Mouse (Mus musculus) central nervous system, embryonic 11.5 days (tissue): ENCODE measurements around the gene Vmn1r224. TPM values are rescaled to one million over a fixed set of nuclear protein-coding genes. Genes with fewer than 3 reads are reported as not detected.

ENCODE experiments used
- polyA plus RNA-seq: library from polyadenylated mRNA; depleted of rRNA; stranded (reverse); fragments of >200 nt; gene quantifications from 2 replicates; pipeline ENCODE4 v1.2.3, GENCODE M21; 2012; rRNA removed

Gene Vmn1r224
- polyA plus RNA-seq, result not detected in 2 replicates

DNA sequence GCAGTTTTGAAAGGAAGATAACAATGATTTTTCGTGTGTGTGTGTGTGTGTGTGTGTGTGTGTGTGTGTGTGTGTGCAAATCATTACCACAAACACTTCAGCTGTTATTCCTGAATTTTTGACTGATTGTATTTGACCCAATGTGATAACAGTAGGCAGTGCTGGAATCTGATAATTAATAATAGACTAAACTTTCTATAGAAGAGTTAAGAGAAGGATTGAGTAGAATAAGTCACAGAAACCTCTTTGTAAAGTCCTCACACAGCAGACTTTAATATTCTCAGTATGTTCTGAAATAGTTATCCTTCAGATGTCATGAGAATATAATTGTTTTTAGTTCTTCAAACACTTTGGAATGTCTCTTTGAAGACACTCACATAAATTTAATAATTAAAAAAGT is at the start of gene Vmn1r224:
Gene Vmn1r224 (plus strand): TSS at position 301 of the 400 bp plus-strand sequence.

Other genes with a start within 250 kb of the Vmn1r224 start
- not detected in 2 replicates for gene Fpr-rs6, start 231.0 kb upstream of the Vmn1r224 start, polyA plus RNA-seq
- gene Vmn2r105, start 179.1 kb upstream of the Vmn1r224 start, polyA plus RNA-seq, result not detected in 2 replicates
- not detected in 2 replicates for gene Vmn2r106, start 128.6 kb upstream of the Vmn1r224 start, polyA plus RNA-seq
- not detected in 2 replicates for gene Vmn2r107, start 68.9 kb upstream of the Vmn1r224 start, polyA plus RNA-seq
- gene Vmn2r108, start 67.2 kb downstream of the Vmn1r224 start, polyA plus RNA-seq, result not detected in 2 replicates
- gene Vmn1r225, start 84.0 kb downstream of the Vmn1r224 start, polyA plus RNA-seq, result not detected in 2 replicates
- not detected in 2 replicates for gene Vmn2r109, start 150.6 kb downstream of the Vmn1r224 start, polyA plus RNA-seq
- gene Vmn2r110, start 182.3 kb downstream of the Vmn1r224 start, polyA plus RNA-seq, result not detected in 2 replicates
- gene Fpr-rs3, start 210.7 kb downstream of the Vmn1r224 start, polyA plus RNA-seq, result not detected in 2 replicates